In genomic region chr5:64505835-64506600, GRCm38 (mm10) we compare ENCODE assay signal across 8 mouse cellular contexts.
DNase-seq lines count a peak whose midpoint lies in the region; ATAC-seq and TF ChIP-seq lines count a peak whose summit lies in the region.

No protein-coding gene starts in this region.

- H3K27ac ChIP-seq in forebrain, embryonic 11.5 days (ENCODE audit: low read depth, low read length), result peak overlapping the region; percentile 18; the same call in 1 of the 2 replicates
- H3K27ac ChIP-seq in heart, embryonic 16.5 days (ENCODE audit: low read length), result peak overlapping the region; percentile 79
- H3K27ac ChIP-seq in liver, embryonic 16.5 days (ENCODE audit: low read length), result peak overlapping the region; percentile 96
- no peak overlapping the region for H3K27ac ChIP-seq in neural tube, embryonic 13.5 days (replicated peaks)
- no peak overlapping the region; the same call in 1 of the 2 replicates for H3K27ac ChIP-seq in testis, adult 2 months (ENCODE audit: control insufficient read depth, insufficient read depth, low read depth, low read length)

- H3K4me3 ChIP-seq in forebrain, embryonic 11.5 days (ENCODE audit: low read depth, low read length), result peak overlapping the region; percentile 18
- peak overlapping the region; percentile 49 for H3K4me3 ChIP-seq in heart, embryonic 16.5 days (ENCODE audit: low read length)
- H3K4me3 ChIP-seq in liver, embryonic 16.5 days (ENCODE audit: low read depth, low read length), result peak overlapping the region; percentile 64
- H3K4me3 ChIP-seq in neural tube, embryonic 13.5 days, result peak overlapping the region; percentile 28
- no peak overlapping the region; the same call in 1 of the 2 replicates for H3K4me3 ChIP-seq in testis, adult 2 months (ENCODE audit: control insufficient read depth, low read depth, low read length)

- DNase-seq in CD8-positive naive resting alpha-beta T cell, adult 2 months (ENCODE audit: low read depth in 2 of 2, low spot score in 2 of 2), result peak; percentile 85 to 89
- DNase-seq in c-Kit-positive CD71-negative TER-119-negative erythroid progenitor cells, embryonic 14.5 days (ENCODE audit: low read depth), result peak; percentile 60
- DNase-seq in forebrain, embryonic 11.5 days (ENCODE audit: low spot score), result peak; percentile 94
- peak; percentile 82 to 92 for DNase-seq in kidney, postnatal 36 days

- H3K4me1 ChIP-seq in forebrain, embryonic 11.5 days (replicated peaks; ENCODE audit: control insufficient read depth, insufficient read depth, low read length), result peaks cover 8% of the 10 kb centered on the region; the same call in 1 of the 2 replicates
- H3K4me1 ChIP-seq in heart, embryonic 16.5 days (ENCODE audit: control insufficient read depth, insufficient read depth, low read length), result peaks cover 18% of the 10 kb centered on the region
- H3K4me1 ChIP-seq in liver, embryonic 16.5 days (ENCODE audit: control insufficient read depth, low read depth, low read length), result peaks cover 50% of the 10 kb centered on the region
- peaks cover 29% of the 10 kb centered on the region for H3K4me1 ChIP-seq in neural tube, embryonic 13.5 days (replicated peaks)
- H3K4me1 ChIP-seq in testis, adult 2 months (ENCODE audit: control insufficient read depth, insufficient read depth, low read length), result peaks cover 9% of the 10 kb centered on the region

- WGBS in forebrain, embryonic 11.5 days, result 1% methylated on average over 15 of the region's 15 CpGs
- WGBS in heart, embryonic 16.5 days, result 2% methylated on average over 15 of the region's 15 CpGs
- 2% methylated on average over 15 of the region's 15 CpGs for WGBS in liver, embryonic 16.5 days (ENCODE audit: insufficient replicate concordance)
- WGBS in neural tube, embryonic 13.5 days, result 3% methylated on average over 15 of the region's 15 CpGs

- no peaks in the 10 kb centered on the region for H3K27me3 ChIP-seq in forebrain, embryonic 11.5 days (ENCODE audit: control insufficient read depth, insufficient read depth, low read length)
- H3K27me3 ChIP-seq in heart, embryonic 16.5 days (ENCODE audit: control insufficient read depth, insufficient read depth, low read length), result no peaks in the 10 kb centered on the region
- no peaks in the 10 kb centered on the region for H3K27me3 ChIP-seq in liver, embryonic 16.5 days (ENCODE audit: control insufficient read depth, insufficient read depth, low read depth, low read length)
- H3K27me3 ChIP-seq in neural tube, embryonic 13.5 days, result no peaks in the 10 kb centered on the region
- no peaks in the 10 kb centered on the region for H3K27me3 ChIP-seq in testis, adult 2 months (ENCODE audit: control insufficient read depth, insufficient read depth, low read length)

- no peak overlapping the region for H3K9ac ChIP-seq in forebrain, embryonic 11.5 days (ENCODE audit: low read length)
- peak overlapping the region; percentile 64 for H3K9ac ChIP-seq in heart, embryonic 16.5 days (ENCODE audit: low read length)
- peak overlapping the region; percentile 76 for H3K9ac ChIP-seq in liver, embryonic 16.5 days (ENCODE audit: low read depth, low read length)
- 0 out of 2 replicates have a peak overlapping the region, but pooled peaks have one; percentile 13 for H3K9ac ChIP-seq in neural tube, embryonic 13.5 days

- TF ChIP-seq CTCF in testis, adult 2 months (IDR thresholded peaks at IDR 0.05; ENCODE audit: control insufficient read depth, insufficient read depth, insufficient replicate concordance, low read depth, low read length), result peak; percentile 96

- TF ChIP-seq POLR2A in testis, adult 2 months (IDR thresholded peaks at IDR 0.05; ENCODE audit: control insufficient read depth, low read depth, low read length), result no peak

- no peaks in the 10 kb centered on the region for H3K36me3 ChIP-seq in forebrain, embryonic 11.5 days (ENCODE audit: control insufficient read depth, insufficient read depth, low read length)
- H3K36me3 ChIP-seq in heart, embryonic 16.5 days (ENCODE audit: control insufficient read depth, insufficient read depth), result no peaks in the 10 kb centered on the region
- H3K36me3 ChIP-seq in liver, embryonic 16.5 days (ENCODE audit: control insufficient read depth, insufficient read depth), result no peaks in the 10 kb centered on the region
- no peaks in the 10 kb centered on the region for H3K36me3 ChIP-seq in neural tube, embryonic 13.5 days
- no peaks in the 10 kb centered on the region for H3K36me3 ChIP-seq in testis, adult 2 months (ENCODE audit: control insufficient read depth, insufficient read depth, low read length)

- H3K4me2 ChIP-seq in forebrain, embryonic 11.5 days (ENCODE audit: low read depth, low read length, severe bottlenecking), result peak overlapping the region; percentile 53
- H3K4me2 ChIP-seq in heart, embryonic 16.5 days (ENCODE audit: low read depth, low read length), result peak overlapping the region; percentile 61
- peak overlapping the region; percentile 89 for H3K4me2 ChIP-seq in liver, embryonic 16.5 days (ENCODE audit: low read depth, low read length)
- peak overlapping the region; percentile 69 for H3K4me2 ChIP-seq in neural tube, embryonic 13.5 days

- no peaks in the 10 kb centered on the region for H3K9me3 ChIP-seq in forebrain, embryonic 11.5 days (ENCODE audit: control insufficient read depth, low read length)
- H3K9me3 ChIP-seq in heart, embryonic 16.5 days (replicated peaks; ENCODE audit: control insufficient read depth, low read length), result no peaks in the 10 kb centered on the region
- no peaks in the 10 kb centered on the region for H3K9me3 ChIP-seq in liver, embryonic 16.5 days (replicated peaks; ENCODE audit: control insufficient read depth, low read length)
- H3K9me3 ChIP-seq in neural tube, embryonic 13.5 days, result no peaks in the 10 kb centered on the region

- ATAC-seq in forebrain, embryonic 11.5 days (replicated peaks; ENCODE audit: low FRiP score), result peak; percentile 69
- ATAC-seq in heart, embryonic 16.5 days (replicated peaks; ENCODE audit: extremely low read depth, insufficient read depth, low FRiP score), result peak; percentile 53
- peak; percentile 48 for ATAC-seq in liver, embryonic 16.5 days (ENCODE audit: low read depth)
- ATAC-seq in neural tube, embryonic 13.5 days (ENCODE audit: low read depth), result peak; percentile 86

Comparison
In these comparisons a context has a peak if more than half of its experiments do, and no peak if none do; other contexts are left out.
1. H3K27ac ChIP-seq: peak in forebrain, embryonic 11.5 days (single experiment), heart, embryonic 16.5 days (single experiment) and liver, embryonic 16.5 days (single experiment); none in neural tube, embryonic 13.5 days (single experiment) and testis, adult 2 months (single experiment).
2. Peak in every context shown above with its lines, with median percentiles within 50 percentile points of each other: DNase-seq, ATAC-seq and H3K4me2 ChIP-seq.